Mouse (Mus musculus) intestine, embryonic 14.5 days (tissue): ENCODE measurements around the gene Fchsd2. TPM values are rescaled to one million over a fixed set of nuclear protein-coding genes. Genes with fewer than 3 reads are reported as not detected.

Experiments used
- ATAC-seq: fragments of 200-750 bp; cut with Nextera tagmentation; replicated peaks from 2 replicates; pipeline ENCODE4 v1.8.0; 2017; ENCODE audit warnings: low read depth, moderate number of reproducible peaks, moderate TSS enrichment, moderate library complexity; ENCODE audit not compliant: low FRiP score, low TSS enrichment
- DNase-seq: peaks from one replicate; pipeline ENCODE4 v3.0.0-alpha.2; 2018; ENCODE audit warnings: low spot score
- H3K27ac ChIP-seq: fragments of 300-500 bp; sonication (generic); 2 replicates; pipeline ENCODE4 v1.5.1; 2014; ENCODE audit warnings: low read depth, mild to moderate bottlenecking, control low read depth
- H3K27me3 ChIP-seq: fragments of 300-500 bp; sonication (generic); replicated peaks from 2 replicates; pipeline ENCODE4 v1.6.1; 2014; ENCODE audit warnings: low read length, control low read depth; ENCODE audit not compliant: control insufficient read depth, insufficient read depth
- H3K36me3 ChIP-seq: fragments of 300-500 bp; sonication (generic); 2 replicates; pipeline ENCODE4 v1.6.1; 2014; ENCODE audit warnings: low read length, control low read depth; ENCODE audit not compliant: control insufficient read depth, insufficient read depth
- H3K4me1 ChIP-seq: fragments of 300-500 bp; sonication (generic); replicated peaks from 2 replicates; pipeline ENCODE4 v1.6.1; 2014; ENCODE audit warnings: low read length, control low read depth, mixed read lengths; ENCODE audit not compliant: control insufficient read depth, insufficient read depth
- H3K4me2 ChIP-seq: fragments of 300-500 bp; sonication (generic); 2 replicates; pipeline ENCODE4 v1.6.1; 2014; ENCODE audit warnings: low read length
- H3K4me3 ChIP-seq: fragments of 300-500 bp; sonication (generic); 2 replicates; pipeline ENCODE4 v1.5.1; 2014; ENCODE audit warnings: low read depth, low read length, control low read depth, mixed read lengths
- H3K9ac ChIP-seq: fragments of 300-500 bp; sonication (generic); 2 replicates; pipeline ENCODE4 v1.6.1; 2014; ENCODE audit warnings: mild to moderate bottlenecking, low read length
- H3K9me3 ChIP-seq: fragments of 300-500 bp; sonication (generic); 2 replicates; pipeline ENCODE4 v1.6.1; 2016; ENCODE audit warnings: low read length, control low read depth; ENCODE audit not compliant: control insufficient read depth
- WGBS: fragments of 180-500 bp; shearing (Covaris S2); extraction: QIAGEN DNeasy Blood & Tissue Kit; methylation state at CpG from one replicate; pipeline ENCODE4 v1.1.7; 2014; 5-methylcytosine and 5-hydroxymethylcytosine counted together
- polyA plus RNA-seq: library from polyadenylated mRNA; unstranded; fragments of >200 nt; fragmentation: Nextera tagmentation; extraction: Ambion mirVana; gene quantifications from 2 replicates; pipeline ENCODE4 v1.2.1, GENCODE M21; 2014

Fchsd2 gene
- polyA plus RNA-seq, 1 experiment from 2014 or later, result 24.4 TPM

DNA sequence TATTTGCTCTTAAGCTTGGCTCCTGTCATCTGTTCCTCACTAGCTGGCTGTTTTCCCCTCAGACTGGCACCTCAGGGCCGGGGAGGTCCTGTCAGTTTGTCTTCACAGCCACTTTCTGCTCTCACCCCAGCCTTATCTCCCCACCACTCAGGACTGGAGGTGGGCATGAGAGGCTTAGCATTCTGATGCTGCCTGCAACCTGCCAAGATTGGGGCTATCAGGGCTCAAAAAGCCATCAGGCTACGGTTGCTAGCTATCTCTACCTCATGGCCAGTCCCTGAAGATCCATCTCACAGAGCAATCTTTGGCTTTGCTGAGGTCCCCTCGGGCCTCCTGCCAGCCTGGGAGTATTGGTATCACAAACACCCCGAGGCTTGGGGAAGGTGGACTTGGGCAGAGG is 226.2 kb downstream of the Fchsd2 start:
- H3K4me1 ChIP-seq, result peaks cover 12% of the 10 kb centered on the region
- peaks cover 2% of the 10 kb centered on the region; the same call in 1 of the 2 replicates for H3K27me3 ChIP-seq
- no peaks in the 10 kb centered on the region for H3K9me3 ChIP-seq
- H3K36me3 ChIP-seq, result no peaks in the 10 kb centered on the region
- 73% methylated on average over 4 of the region's 4 CpGs for WGBS
- DNase-seq, result no peak
- ATAC-seq, result no peak
- no peak overlapping the region for H3K9ac ChIP-seq
- H3K4me3 ChIP-seq, result no peak overlapping the region
- H3K4me2 ChIP-seq, result no peak overlapping the region
- no peak overlapping the region for H3K27ac ChIP-seq

DNA sequence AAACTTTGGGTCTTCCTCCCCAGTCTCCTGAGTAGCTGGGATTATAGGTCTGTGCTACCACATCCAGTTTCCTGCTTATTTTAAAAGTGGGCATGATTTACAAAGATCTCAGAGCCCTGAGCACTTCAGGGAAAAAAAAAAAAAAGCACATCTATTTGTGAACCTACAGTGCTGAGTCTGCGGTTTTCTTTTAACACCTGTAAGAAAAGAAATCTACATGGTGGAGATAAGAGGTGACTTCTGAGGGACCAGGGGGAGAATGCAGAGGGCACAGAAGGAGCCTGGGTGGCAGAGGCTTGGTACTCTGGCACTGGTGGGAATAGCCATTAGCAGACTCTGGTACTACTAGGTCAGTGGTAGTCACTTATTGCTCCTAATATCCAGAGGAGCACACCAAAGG is 227.1 kb downstream of the Fchsd2 start:
- H3K4me3 ChIP-seq, result no peak overlapping the region
- peak overlapping the region; percentile 62; the same call in 1 of the 2 replicates for H3K27ac ChIP-seq
- WGBS, result 90% methylated on average over 1 of the region's 1 CpGs
- ATAC-seq (no peak), DNase-seq (no peak)
- no peaks in the 10 kb centered on the region for H3K36me3 ChIP-seq
- peaks cover 12% of the 10 kb centered on the region for H3K4me1 ChIP-seq
- H3K27me3 ChIP-seq, result peaks cover 2% of the 10 kb centered on the region; the same call in 1 of the 2 replicates
- H3K9ac ChIP-seq, result no peak overlapping the region
- H3K4me2 ChIP-seq, result no peak overlapping the region
- no peaks in the 10 kb centered on the region for H3K9me3 ChIP-seq

DNA sequence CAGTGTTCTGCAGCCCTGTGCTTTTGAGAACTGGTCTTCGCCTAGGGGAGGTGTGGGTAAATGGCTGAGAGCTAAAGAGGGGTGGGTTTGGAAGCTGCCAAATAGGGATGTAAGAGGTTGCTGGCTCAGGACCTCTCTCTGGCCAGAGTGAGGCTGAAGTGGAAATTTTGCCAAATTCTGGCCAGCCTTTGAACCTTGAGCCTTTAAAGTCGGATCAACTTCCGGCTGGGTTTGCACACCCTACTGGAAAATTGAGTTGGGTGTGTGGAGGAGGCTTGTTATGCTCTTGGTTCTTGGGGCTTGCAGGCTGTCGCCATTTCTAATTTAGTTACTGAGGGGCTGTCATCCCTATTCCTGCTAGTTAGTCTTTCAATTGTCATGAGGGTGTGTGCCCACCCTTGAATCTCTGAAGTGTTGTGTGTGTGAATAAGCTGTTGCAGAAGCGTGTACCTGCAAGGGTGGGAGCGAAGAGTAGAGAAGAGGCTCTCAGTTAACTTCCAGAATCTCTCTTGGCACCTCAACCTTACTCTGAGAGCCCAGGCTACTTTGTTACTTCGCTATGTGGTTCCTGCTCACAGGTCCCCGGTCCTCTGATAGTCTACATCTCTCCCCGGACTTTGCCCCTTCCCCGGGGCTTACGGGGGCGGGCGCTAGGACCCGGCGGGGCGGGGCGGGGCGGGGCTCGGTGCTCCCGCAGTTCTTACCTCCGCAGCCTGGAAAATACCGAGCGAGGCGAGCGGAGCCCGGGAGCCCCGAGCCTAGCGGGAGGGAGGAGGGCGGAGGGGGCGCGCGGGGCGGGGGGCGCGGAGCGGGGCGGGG is 227.9 kb downstream of the Fchsd2 start:
- peaks cover 12% of the 10 kb centered on the region for H3K4me1 ChIP-seq
- peaks cover 2% of the 10 kb centered on the region; the same call in 1 of the 2 replicates for H3K27me3 ChIP-seq
- peak overlapping the region; percentile 80 for H3K27ac ChIP-seq
- WGBS, result 4% methylated on average over 26 of the region's 37 CpGs
- peak overlapping the region; percentile 71 for H3K4me3 ChIP-seq
- H3K4me2 ChIP-seq, result peak overlapping the region; percentile 93
- no peaks in the 10 kb centered on the region for H3K36me3 ChIP-seq
- DNase-seq (peak; percentile 84), ATAC-seq (peak; percentile 63)
- H3K9ac ChIP-seq, result peak overlapping the region; percentile 76
- H3K9me3 ChIP-seq, result no peaks in the 10 kb centered on the region

DNA sequence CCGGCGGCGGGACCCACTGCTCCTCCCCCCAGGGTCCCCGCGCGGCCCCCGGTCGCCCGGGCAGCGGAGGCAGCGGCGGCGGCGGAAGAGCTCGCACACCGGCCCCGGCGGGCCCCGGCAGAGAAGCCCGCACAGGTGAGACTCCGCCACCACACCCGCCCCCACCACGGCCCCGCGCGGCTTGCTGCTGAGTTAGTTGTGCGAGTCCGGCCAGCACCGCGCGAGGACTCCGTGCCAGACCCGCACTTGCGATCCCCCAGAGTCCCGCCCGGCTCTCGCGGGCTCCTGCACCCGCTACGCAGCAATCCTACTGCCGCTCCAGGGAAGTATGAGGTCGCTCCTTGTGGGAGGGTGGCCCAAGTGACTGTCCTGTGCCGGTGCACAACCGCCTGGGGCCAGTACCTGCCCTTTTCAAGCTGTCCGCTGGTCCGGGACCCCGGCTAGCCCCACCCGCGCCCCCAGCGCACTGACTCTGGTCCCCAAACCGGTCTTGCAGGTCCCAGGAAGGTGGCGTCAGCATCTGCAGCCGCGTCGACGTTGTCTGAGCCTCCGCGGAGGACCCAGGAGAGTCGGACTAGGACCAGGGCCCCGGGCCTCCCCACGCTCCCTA is 228.7 kb downstream of the Fchsd2 start:
- peaks cover 12% of the 10 kb centered on the region for H3K4me1 ChIP-seq
- under 1% methylated on average over 44 of the region's 61 CpGs for WGBS
- H3K9me3 ChIP-seq, result no peaks in the 10 kb centered on the region
- peak; percentile 65 for ATAC-seq
- peak overlapping the region; percentile 76 for H3K9ac ChIP-seq
- peak overlapping the region; percentile 93 for H3K4me2 ChIP-seq
- H3K27ac ChIP-seq, result peak overlapping the region; percentile 80
- peaks cover 2% of the 10 kb centered on the region; the same call in 1 of the 2 replicates for H3K27me3 ChIP-seq
- no peaks in the 10 kb centered on the region for H3K36me3 ChIP-seq
- H3K4me3 ChIP-seq, result peak overlapping the region; percentile 71
- peak; percentile 84 for DNase-seq

DNA sequence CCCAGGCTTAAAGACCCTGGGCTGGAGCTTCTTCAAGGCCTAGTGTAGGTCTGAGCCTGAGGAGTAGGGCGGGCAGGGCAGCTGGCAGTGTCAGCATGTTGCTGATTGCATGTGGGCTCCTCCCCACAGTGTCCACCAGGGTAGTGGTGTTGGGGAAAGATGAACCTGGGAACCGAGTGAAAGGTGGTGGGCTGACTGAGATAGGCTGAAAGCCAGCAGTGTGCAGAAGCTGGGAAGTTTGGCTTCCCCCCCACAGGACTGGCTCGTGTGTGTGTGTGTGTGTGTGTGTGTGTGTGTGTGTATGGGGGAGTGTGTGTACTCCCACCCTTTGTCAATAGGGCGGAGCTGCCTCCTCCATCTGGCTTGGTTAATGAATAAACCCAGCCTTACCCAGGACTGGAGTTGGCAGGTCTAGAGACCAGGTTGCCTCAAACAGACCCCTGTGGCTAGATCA is 230.5 kb downstream of the Fchsd2 start:
- peak; percentile 63 for ATAC-seq
- WGBS, result 61% methylated on average over 4 of the region's 4 CpGs
- Histone ChIP-seq H3K4me1 (peaks cover 12% of the 10 kb centered on the region), H3K4me2 (peak overlapping the region; percentile 93), H3K27ac (no peak overlapping the region), H3K4me3 (peak overlapping the region; percentile 71), H3K36me3 (no peaks in the 10 kb centered on the region), H3K9ac (no peak overlapping the region), H3K9me3 (no peaks in the 10 kb centered on the region), H3K27me3 (peaks cover 2% of the 10 kb centered on the region; the same call in 1 of the 2 replicates)
- DNase-seq, result peak; percentile 68

DNA sequence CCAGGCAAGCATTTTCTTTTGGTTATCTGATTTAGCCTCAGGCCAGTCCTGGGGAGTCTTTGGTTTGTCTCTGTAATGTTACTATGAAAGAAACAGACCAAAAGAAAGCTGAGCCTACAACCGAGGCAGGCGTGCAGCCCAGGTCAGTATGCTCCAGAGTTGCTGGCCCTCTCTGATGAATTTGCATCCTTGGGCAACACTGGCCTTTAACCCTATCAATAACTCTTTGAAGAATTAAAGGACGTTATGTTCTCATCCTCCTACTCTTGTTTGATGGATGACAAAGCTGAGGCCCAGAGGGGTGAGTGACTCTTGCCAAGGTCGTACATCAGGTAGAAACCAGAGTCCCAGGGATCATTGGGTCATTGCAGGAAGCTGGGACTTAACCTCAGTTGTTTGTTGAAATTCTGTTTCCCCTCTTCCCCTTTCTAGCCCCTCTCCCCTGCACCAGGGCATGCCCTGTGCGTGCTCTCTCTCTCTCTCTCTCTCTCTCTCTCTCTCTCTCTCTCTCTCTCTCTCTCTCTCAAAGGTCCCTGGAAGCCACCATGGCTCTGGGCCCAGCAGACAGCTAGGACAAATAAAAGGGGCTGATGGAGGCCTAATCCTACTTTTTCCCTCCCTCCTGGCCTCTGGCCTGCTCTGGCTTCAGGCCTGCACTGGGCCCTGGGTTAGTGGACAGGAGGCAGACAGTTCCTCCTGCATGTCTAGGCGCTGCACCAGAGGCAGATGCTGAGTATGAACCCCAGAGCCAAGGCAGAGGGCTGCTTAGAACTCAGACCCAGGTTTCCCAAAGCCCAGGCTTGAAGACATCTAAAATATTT is 231.7 kb downstream of the Fchsd2 start:
- no peak for ATAC-seq
- H3K27ac ChIP-seq, result no peak overlapping the region
- WGBS, result 37% methylated on average over 6 of the region's 6 CpGs

DNA sequence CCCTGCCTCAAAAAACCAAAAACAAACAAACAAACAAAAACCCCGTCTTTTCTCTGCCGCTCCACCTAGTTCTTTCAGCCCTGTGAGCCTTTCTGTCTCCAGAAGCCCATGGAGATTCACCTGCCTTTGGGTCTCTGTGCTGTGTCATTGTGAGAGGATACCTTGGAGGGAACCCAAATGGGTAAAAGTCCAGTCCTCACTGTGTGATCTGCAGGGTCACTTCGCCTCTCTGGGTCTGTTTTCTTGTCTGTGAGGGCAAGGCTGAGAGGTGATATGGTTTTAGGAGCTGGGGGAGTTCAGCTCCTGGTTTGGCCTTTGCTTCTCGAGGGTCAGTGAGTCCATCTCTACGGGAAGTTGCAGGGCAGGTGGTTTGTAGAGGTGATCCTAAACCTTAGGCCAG is 233.3 kb downstream of the Fchsd2 start:
- no peaks in the 10 kb centered on the region for H3K27me3 ChIP-seq
- WGBS, result 80% methylated on average over 5 of the region's 5 CpGs
- ATAC-seq (no peak), DNase-seq (no peak)
- no peak overlapping the region for H3K4me3 ChIP-seq
- no peaks in the 10 kb centered on the region for H3K9me3 ChIP-seq
- no peak overlapping the region for H3K4me2 ChIP-seq
- H3K27ac ChIP-seq, result no peak overlapping the region
- H3K36me3 ChIP-seq, result peaks cover 2% of the 10 kb centered on the region; the same call in 1 of the 2 replicates
- no peak overlapping the region for H3K9ac ChIP-seq
- H3K4me1 ChIP-seq, result 0 out of 2 replicates have a peak, but pooled peaks cover 6% of the 10 kb centered on the region

More for the DNA sequence above, 231.7 kb downstream of the Fchsd2 start:
- Histone ChIP-seq H3K9me3 (no peaks in the 10 kb centered on the region), H3K9ac (no peak overlapping the region), H3K4me3 (no peak overlapping the region), H3K4me2 (peak overlapping the region; percentile 37), H3K27me3 (peaks cover 2% of the 10 kb centered on the region; the same call in 1 of the 2 replicates), H3K36me3 (no peaks in the 10 kb centered on the region), H3K4me1 (peaks cover 12% of the 10 kb centered on the region)
- DNase-seq, result no peak

DNA sequence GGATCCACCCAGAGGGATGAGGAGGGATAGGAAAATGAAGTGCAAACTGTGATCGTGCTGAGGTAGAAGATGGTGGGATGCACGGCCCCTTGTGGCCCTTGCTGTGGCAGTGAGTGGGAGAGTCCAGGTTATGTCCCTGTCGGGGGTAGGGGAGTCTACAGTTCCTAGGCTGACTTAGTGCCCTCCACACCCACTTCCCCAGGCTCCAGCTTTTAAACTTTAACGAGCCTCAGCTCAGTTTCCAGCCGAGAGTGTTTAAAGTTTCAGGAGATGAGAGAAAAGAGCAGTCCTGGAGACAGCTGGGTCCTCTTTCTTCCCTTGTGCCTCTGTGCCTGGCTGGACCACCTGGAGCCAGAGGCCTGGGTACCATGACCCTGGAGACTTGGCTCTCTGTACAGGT is 234.6 kb downstream of the Fchsd2 start:
- no peak for ATAC-seq
- DNase-seq, result no peak
- WGBS, result 45% methylated on average over 5 of the region's 5 CpGs
- Histone ChIP-seq H3K27ac (no peak overlapping the region), H3K4me1 (0 out of 2 replicates have a peak, but pooled peaks cover 6% of the 10 kb centered on the region), H3K36me3 (peaks cover 4% of the 10 kb centered on the region; the same call in 1 of the 2 replicates), H3K9me3 (no peaks in the 10 kb centered on the region), H3K4me2 (no peak overlapping the region), H3K4me3 (no peak overlapping the region), H3K27me3 (no peaks in the 10 kb centered on the region), H3K9ac (no peak overlapping the region)
